In genomic region chr11:119641831-119642381, GRCm38 (mm10) we compare ENCODE assay signal across 12 mouse cellular contexts. TPM values are rescaled to one million over a fixed set of nuclear protein-coding genes. Genes with fewer than 3 reads are reported as not detected.
DNase-seq lines count a peak whose midpoint lies in the region; ATAC-seq lines count a peak whose summit lies in the region.
"Had no signal": no experiment of that assay in that cellular context is flagged by ENCODE, and none has a peak within 500 bp of the region (broad histone marks: within the 10 kb centered on the region; RNA-seq: fewer than 3 reads in every experiment).

No protein-coding gene starts in this region.

- intact Hi-C loops in left cerebral cortex, postnatal 4 days (cut with DNase I): no loop called here
- intact Hi-C loops in left cerebral cortex, postnatal 25 days (cut with DNase I): no loop called here

- 0 out of 2 replicates have a peak, but pooled peaks have one; percentile 21 for ATAC-seq in frontal cortex, adult (ENCODE audit: low TSS enrichment)
- ATAC-seq: intestine, embryonic 15.5 days had no signal

- no peak for DNase-seq in frontal cortex, postnatal 36 days (ENCODE audit: low spot score in 2 of 2)
- DNase-seq in left cerebral cortex, postnatal 4 days: peak; percentile 55
- no peak for DNase-seq in left cerebral cortex, postnatal 25 days (ENCODE audit: low spot score in 2 of 2)
- DNase-seq in cerebellum, adult 18-20 months: peak; percentile 74 to 78
- peak; percentile 78 to 84 for DNase-seq in cerebellum, postnatal 25 days
- no peak for DNase-seq in urinary bladder, adult 2 months (ENCODE audit: low spot score)
- no peak for DNase-seq in layer of hippocampus, adult 8-10 months (ENCODE audit: low spot score in 2 of 2)
- DNase-seq: adrenal gland, adult 8-10 months; gastrocnemius, postnatal 14 days; lung, postnatal 10 days had no signal

RNA-seq across cellular contexts. Expression of gene Rptor, which starts 39.2 kb away (rescaled TPM):
- 10 to 100 TPM; 57.1 to 58.0 TPM for total RNA-seq in left cerebral cortex, postnatal 4 days (2021)
- total RNA-seq in left cerebral cortex, postnatal 25 days (2021): 10 to 100 TPM; 57.5 to 62.0 TPM
- 14.1 and 18.6 TPM in 2 replicates for polyA plus RNA-seq in urinary bladder, adult 2 months (2012; rRNA removed)
- 10 to 100 TPM; 59.2 to 68.7 (median 63.5) TPM for total RNA-seq in layer of hippocampus, adult 8-10 months (2022)

Comparison
In these comparisons a context has a peak if more than half of its experiments do, and no peak if none do; other contexts are left out.
1. DNase-seq: peak in left cerebral cortex, postnatal 4 days (single experiment), cerebellum, adult 18-20 months (2 of 2) and cerebellum, postnatal 25 days (2 of 2); none in frontal cortex, postnatal 36 days (0 of 2), left cerebral cortex, postnatal 25 days (0 of 2), urinary bladder, adult 2 months (single experiment) and layer of hippocampus, adult 8-10 months (0 of 2).